Mouse (Mus musculus) spleen, adult 12 weeks (tissue): Measurements from ENCODE around the gene Rdh8.
"Not testable (repeated sequence)": the region's sequence is repeated elsewhere in the genome, so short reads cannot be mapped to it uniquely, and the experiment has no call there.

Experiments
- DNase-seq: peaks from one replicate; pipeline ENCODE4 v3.0.0; 2022; ENCODE audit warnings: low spot score

Rdh8 gene

GRCm38 (mm10) chr9:20818236-20818635, at the start of gene Rdh8:
TSS of gene Rdh8 (plus strand) at chr9:20818503.
- DNase-seq, result no peak

DNA sequence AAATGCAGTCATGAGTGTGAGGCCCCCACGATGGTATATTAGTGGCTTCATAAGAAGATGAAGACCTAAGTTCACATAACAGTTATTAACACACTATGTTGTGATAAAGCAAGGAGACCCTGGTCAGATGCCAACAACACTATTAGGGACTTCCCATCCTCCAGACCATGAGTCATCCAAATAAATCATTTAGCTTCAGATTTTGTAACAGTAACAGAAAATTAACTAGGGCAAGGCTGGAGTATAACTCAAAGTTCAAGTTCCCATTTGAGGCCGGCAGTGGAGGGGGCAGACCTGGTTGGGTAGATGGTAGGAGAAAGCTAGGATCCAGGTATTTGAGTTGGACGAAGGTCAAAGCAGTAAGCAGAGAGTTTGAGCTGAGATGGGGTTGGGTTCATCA, 37.0 kb upstream of the Rdh8 start:
- no peak for DNase-seq

- DNase-seq, result no peak
Measured at GRCm38 (mm10) chr9:20785055-20785454, 33.2 kb upstream of the Rdh8 start.

DNA sequence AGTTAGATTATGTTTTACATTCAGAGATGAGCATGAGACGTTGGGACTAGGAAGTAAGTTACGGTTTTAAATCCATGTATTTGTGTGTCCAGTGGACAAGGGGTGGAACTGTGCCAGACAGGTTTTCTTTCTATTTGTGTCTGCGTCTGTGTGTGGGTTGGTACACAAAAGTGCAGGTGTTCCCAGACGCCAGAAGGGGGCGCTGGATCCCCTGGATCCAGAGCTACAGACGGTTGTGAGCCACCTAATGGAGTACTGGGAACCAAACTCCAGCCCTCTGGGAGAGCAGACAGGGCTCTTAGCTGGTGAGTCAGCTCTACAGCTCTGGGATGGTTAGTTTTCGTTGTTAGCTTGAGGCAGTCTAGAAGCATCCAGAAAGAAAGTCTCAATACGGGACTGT, 30.3 kb upstream of the Rdh8 start:
- no peak for DNase-seq

- DNase-seq, result no peak
Measured at GRCm38 (mm10) chr9:20789651-20790050, 28.7 kb upstream of the Rdh8 start.

DNA sequence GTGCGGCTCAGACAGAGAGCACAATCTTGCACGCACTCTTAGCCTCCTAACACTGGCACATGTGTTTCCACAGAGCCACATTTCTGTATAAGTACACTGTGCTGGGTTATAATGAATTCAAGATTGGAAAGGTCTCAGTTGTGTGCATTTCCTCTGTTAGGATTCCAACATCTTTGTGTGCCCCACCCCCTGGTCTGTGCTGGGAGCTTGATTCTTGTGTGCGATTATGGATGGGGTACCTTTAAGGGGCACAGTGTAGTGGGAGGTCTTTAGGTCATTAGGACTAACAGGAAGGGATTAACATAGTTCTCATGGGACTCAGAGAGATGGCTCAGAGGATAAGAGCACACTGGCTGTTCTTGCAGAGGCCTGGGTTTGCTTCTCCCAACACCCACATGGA, 28.0 kb upstream of the Rdh8 start:
- DNase-seq, result no peak

GRCm38 (mm10) chr9:20794108-20794806, 24.0 kb upstream of the Rdh8 start:
- DNase-seq, result no peak

DNA sequence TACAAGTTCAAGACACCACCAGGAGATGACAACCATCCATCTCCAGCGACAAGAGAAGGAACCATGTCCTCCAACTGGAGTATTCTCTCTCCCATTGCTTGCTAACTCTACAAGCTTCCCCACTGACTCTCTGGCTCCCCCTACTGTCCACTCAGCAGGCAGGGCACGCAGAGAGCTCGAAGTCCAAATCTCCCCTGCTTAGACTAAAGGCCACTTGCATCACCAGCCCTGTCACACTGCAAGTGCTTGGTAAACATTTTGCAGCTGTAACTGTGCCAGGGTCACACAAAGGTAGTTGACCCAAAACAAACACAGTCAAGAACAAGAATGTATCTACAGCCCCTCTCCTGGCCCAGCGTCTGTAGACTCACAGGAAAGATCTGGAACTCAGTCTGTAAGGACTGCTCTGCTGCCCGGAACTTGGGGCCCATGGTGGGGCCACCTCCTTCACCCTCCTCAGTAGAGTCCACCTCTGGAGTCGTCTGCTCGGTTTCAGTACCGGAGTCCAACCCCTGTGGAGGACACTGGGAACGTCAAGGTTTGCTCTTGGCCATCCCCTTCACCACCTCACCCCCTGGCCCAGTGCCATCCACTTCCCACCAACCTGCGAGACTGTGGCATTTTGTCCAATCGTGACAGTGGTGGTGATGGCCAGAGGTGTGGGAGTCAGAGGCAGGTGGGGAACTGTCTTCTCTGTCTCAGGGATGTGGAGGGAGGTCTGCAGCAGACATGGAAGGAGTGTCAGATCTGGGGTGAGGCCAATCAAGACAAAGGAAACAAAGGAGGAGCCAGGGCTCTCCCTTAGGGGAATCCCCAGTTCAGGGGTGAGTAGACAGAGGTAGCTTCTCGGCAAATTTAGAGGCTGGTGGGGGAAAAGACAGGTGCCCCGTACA, 13.8 kb upstream of the Rdh8 start:
- DNase-seq, result peak; percentile 15

DNA sequence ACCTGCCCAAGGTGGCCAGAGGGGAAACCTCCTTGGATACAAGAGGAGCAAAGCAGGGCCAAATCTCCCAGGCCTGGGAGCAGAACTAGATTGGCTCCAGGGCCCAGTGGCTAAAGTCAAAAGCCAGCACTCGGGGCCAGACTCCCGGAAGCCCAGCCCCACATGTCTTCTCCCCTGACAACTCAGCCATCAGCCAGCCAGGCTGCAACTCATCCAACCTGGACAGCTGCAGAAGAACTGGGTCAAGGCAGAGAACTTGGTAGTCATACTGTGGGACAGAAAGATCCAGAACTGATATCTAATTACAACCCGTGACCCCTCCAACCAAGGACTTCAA, 13.2 kb upstream of the Rdh8 start:
- DNase-seq, result no peak

- no peak for DNase-seq
Measured at GRCm38 (mm10) chr9:20805706-20806105, 12.6 kb upstream of the Rdh8 start.

GRCm38 (mm10) chr9:20810271-20810670, 8.0 kb upstream of the Rdh8 start:
- no peak for DNase-seq

GRCm38 (mm10) chr9:20810773-20811172, 7.5 kb upstream of the Rdh8 start:
- DNase-seq, result no peak

DNA sequence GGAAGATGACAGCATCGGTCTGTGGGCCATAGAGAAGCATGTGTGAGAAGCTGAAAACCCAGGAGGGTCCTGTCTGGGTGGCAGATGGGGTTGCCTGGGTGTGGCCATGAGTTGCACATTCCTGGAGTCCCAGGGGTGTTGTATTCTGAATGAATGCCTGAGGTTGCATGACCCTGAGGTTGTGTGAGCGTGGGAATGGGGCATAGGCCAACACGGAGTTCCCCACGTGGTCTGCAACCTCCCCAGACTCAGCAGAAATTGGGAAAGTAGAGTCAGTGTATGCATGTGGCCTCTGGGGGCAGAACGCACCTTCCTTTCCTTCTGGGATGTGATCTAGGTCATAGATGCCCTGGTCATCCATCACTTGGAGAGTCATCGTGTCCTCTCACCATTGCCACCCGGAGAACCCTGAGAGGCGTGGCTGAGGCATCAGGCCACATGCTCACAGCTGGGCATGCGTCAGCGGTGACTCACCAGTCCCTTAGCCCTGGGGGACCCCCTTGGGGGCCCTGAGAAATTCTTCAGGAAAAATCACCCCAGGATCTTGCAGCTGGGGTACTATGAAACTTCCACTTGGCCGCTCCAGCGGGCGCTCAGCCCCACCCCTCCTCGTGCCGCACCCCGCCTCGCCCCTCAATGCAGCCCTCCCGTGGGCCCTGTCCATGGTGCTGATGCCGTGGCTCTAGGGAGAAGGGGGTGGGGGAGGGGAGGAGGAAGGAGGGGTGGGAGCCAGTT, 5.6 kb upstream of the Rdh8 start:
- no peak for DNase-seq

- DNase-seq, result no peak
Measured at GRCm38 (mm10) chr9:20814521-20815272, 3.6 kb upstream of the Rdh8 start, which contains the start of gene Col5a3. TSS of gene Col5a3 (minus strand) at chr9:20815067.

GRCm38 (mm10) chr9:20820001-20820400, 1.7 kb downstream of the Rdh8 start:
- no peak for DNase-seq

DNA sequence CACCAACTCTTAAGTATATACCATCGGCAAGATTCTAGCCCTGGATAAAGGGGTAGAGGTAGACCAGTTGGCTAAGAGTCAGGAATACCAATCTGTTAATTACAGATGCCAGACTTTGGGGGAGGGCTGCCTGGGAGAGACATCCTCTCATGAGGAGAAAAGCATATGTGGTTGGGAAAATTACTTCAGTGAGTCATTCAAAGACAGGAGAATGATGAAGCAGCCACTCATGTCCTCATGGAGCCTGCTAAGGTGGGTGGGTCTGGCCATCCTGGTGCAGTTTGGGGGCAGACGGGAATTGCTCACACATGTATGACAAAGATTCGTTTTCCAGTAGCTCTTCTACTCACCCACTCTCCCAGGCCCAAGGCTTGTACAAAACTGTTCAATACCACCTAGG, 4.5 kb downstream of the Rdh8 start:
- no peak for DNase-seq

DNA sequence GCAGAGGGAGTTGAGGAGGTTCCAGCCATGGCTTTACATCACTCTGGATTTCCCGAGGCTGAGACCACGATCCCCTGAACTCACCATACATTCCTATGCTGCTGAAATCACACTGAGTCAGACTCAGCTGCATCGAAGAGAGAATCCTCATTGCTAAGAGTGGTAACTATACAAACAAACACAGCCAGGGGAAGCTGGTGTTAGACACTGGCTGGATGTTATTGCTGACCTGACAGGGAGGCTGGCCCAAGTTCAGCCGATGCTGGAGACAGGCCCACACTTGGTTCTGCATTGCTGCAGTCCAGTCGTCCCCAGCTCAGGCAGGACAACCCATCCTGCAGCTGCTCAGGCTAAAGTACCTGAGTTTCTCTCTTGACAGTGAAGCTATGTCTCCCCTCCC, 7.5 kb downstream of the Rdh8 start:
- no peak for DNase-seq

DNA sequence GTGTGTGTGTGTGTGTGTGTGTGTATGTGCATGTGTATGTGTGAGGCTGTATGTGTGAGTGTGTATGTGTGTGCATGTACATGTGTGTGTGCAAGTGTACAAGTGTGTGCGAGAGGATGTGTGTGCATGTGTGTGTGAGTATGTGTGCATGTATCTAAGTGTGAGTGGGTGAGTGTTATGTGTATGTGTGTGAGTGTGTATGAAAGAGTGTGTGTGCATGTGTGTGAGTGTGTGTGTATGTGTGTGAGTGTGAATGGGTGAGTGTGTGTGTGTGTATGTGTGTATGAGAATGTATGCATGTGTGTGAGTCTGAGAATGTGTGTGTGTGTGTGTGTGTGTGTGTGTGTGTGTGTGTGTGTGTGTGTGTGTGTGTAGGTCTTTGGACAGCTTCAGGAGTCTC, 9.8 kb downstream of the Rdh8 start:
- DNase-seq, result no peak

DNA sequence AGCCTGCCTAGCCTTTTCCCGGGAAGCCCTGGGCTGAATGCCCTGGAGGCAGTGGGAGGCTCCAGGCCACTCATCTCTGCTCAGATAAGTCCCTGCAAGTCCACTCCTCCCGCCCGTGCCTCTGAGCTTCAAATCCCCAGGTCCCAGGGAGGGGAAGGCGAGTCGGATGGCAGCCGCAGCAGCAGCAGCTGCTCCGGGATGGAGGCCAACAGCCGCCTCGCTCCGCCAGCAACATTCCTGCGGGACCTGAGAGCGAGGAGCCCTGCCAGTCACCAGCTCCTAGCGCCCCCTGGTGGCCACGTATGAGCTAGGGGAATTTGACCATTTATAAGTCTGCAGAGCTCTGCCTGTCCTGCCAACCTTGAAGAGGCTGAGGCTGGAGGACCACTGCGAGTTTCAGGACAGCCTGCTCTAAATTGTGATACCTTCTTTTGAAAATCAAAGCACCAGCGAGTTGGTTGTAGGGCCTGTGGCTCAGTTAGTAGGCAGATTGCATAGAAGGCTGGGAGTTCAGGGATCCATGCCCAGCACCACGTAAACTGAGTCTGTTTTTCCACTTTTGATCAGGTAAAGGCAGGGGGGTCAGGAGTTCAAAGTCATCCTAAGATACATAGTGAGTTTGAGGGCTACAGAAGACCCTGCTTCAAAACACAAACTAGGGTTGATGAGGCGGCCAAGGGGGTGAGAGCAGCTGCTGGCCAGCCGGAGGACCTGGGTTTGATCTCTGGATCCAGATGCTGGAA, 12.8 kb downstream of the Rdh8 start:
- DNase-seq, result peak; percentile 53

DNA sequence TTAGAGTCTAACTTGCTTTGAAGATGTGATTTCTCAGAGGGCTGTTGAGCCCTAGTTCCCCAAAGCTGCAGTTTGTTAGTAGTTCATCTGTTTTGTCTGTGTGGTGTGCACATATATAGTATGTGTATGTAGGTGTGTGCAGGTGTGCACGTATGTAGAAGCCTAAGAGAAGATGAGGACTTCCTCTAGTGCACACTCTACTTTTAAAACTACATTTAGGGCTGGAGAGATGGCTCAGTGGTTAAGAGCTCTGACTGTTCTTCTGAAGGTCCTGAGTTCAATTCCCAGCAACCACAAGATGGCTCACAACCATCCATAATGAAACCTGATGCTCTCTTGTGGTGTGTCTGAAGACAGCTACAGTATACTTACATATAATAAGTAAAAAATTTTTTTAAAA, 16.6 kb downstream of the Rdh8 start:
- no peak for DNase-seq

- not testable (repeated sequence) for DNase-seq
Measured at GRCm38 (mm10) chr9:20835431-20835954, 17.2 kb downstream of the Rdh8 start.
